Mouse (Mus musculus) olfactory bulb, adult 2 months (tissue): Measurements from ENCODE around the gene Rora.

ENCODE experiments used
- CTCF ChIP-seq: fragments of 200-500 bp; IDR thresholded peaks from 2 replicates; pipeline ENCODE4 v1.5.1; 2012; ENCODE audit warnings: low read depth, mild to moderate bottlenecking, low read length, moderate library complexity; ENCODE audit not compliant: insufficient read depth
- POLR2A ChIP-seq: fragments of 200-500 bp; IDR thresholded peaks from 2 replicates; pipeline ENCODE4 v1.6.1; 2012; ENCODE audit warnings: mild to moderate bottlenecking, low read depth, low read length, moderate library complexity; ENCODE audit not compliant: insufficient read depth

DNA sequence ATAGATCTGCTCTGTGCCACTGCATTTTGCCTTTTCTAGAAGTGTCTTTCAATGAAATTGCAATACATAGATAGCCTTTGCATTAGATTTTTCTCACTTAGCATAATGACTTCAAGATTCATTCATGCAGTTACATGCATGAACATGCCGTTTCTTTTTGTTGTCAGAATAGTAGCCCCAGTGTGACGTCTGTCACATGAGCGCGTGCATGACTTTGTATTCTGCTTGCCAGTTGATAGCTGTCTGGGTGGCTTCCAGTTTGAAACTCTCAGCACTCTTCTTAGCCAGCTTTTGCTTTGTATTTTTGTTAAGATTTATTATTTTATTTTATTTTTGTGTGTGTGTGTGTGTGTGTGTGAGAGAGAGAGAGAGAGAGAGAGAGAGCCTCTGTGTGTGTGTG, 280.7 kb downstream of the Rora start:
- no peak for TF ChIP-seq POLR2A
- TF ChIP-seq CTCF, result no peak
